Mouse (Mus musculus): ENCODE measurements around the gene Dbn1. TPM values are rescaled to one million over a fixed set of nuclear protein-coding genes. Genes with fewer than 3 reads are reported as not detected.

Dbn1 gene
- polyA plus RNA-seq (2012; rRNA removed): 366 and 391 TPM in 2 replicates

DNA sequence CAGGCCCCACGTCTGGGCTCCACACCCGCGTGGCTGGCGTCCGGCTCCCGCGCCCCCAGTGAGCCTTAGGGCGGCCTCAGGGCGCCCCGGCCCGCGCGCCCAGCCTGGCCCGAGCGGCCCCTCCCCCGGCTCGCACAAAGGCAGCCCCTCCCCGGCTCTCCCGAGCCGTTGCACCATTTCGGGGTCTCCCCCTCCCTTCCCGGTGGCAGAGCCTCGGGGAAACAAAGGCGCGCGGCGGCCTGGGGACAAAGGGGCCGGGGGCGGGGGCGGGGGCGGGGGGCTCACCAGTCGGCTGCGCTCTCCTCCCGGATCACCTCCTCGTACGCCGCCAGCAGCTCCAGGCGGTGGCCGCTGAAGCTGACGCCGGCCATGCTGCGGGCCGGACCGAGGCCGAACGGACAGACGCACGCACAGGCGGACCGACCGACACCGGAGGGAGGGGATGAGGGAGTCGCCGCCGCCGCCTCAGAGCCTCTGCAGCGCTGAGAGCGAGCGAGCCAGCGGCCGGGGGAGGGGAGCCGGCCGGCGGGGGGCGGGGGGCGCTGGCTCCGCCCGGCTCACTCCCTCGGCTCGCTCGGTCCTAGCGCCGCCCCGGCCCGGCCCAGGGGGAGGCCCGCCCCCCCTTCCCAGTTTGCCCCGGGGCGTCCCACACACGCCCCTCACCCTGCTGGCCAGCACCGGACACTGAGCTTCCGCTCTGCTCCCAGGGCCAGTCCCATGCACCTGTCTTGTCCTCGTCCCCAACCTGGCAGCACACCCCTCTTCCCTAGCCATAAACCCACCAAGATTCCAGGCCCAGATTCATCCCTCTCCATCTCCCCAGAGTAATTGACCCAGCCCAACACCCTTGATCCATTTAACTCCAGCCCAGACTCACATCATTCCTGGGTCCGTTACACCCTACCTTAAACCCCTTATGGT is at the start of gene Dbn1:
Gene Dbn1 (minus strand): TSS at position 534 of the 921 bp plus-strand sequence.
- peak in 1 of 2 experiments; percentile 62 for DNase-seq (ENCODE audit: extremely low spot score in 1 of 2, low spot score in 1 of 2)

DNA sequence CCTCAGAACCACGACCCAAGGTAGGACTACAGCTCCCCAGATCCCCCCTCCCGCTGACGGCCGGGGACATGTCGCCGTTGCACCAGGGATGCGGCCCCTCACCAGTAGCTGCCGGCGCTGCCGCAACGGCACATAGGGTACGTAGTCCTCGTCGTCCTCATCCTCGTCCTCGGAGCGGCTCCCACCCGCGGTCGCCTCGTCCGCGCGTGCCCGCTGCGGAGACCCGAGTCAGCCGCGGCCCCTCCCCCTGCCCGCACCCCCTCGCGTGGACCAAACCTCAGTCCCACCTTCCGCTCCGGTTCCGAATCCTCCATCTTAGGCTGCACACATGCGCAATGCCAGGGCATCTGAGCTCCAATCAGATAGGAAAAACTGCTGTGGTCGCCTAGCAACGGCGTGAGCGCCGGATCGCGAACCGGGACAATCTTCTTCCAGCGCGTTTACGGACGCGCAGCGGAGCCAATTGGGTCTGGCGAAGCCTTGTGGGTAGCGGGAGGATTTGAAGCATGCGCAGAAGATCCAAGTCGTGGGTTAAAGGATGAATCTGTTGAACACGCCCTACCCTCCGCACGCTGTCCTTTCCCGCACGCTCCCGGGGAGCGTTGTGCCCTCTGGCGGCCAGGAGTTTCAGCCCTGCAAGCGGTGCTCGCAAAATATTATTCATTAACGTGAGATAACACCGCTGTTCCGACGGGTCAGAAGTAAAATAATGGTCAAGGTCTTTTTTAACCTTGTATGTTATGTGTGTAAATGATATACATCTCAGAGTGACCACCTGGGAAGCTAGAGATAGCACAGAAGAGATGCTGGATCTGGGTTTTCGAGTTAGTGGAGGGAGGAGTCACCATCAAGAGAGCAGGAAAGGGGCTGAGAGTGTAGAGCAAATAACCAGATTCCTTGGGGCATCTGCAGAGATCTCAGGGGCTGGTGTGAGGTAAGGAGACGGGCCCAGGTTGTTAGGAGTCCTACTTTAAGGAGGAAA is 48.6 kb upstream of the Dbn1 start, which contains the start of gene Ddx41:
Gene Ddx41 (minus strand): TSS at position 465 of the 982 bp plus-strand sequence.
- peak; percentile 100 for DNase-seq (ENCODE audit: extremely low spot score in 1 of 2, low spot score in 1 of 2)

DNA sequence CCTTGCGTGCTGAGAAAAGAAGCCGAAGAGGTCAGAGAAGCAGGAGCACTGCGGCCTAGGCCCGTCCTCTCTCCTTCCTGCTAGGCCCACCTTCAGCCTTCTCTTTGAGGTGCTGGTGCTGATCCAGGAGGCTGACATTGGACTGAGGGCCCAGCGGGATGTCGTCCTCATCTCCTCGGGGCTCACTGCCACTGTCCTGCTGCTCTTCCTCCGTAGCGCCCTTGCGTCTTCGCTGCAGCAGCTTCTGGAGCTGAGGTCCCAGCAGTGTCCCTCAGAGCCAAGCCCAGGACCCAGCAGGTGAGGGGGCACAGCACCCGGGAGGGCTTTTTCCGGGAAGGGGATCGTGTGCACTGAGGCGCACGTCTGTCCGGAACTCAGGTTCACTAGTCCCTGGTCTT is 47.9 kb upstream of the Dbn1 start:
- no peak for DNase-seq (ENCODE audit: extremely low spot score in 1 of 2, low spot score in 1 of 2)

DNA sequence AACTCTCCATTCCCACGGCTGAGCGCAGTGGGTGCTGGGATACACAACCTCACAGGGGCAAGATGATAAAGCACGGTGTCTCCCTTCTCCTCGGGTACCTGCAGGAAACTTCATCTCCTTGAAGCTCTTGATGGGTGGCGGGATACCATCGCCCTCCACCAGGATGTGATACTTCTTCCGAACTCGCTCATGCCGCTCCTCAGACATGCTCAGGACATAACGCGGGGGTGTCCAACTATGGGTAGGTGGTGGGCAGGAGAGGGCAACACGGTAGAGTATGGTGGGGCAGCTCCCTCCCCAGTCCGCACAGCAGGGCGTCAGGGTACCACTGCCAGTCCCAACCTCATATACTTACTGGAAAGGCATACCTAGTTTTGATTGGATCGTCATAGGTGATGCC is 47.3 kb upstream of the Dbn1 start:
- DNase-seq (ENCODE audit: extremely low spot score in 1 of 2, low spot score in 1 of 2): no peak

DNA sequence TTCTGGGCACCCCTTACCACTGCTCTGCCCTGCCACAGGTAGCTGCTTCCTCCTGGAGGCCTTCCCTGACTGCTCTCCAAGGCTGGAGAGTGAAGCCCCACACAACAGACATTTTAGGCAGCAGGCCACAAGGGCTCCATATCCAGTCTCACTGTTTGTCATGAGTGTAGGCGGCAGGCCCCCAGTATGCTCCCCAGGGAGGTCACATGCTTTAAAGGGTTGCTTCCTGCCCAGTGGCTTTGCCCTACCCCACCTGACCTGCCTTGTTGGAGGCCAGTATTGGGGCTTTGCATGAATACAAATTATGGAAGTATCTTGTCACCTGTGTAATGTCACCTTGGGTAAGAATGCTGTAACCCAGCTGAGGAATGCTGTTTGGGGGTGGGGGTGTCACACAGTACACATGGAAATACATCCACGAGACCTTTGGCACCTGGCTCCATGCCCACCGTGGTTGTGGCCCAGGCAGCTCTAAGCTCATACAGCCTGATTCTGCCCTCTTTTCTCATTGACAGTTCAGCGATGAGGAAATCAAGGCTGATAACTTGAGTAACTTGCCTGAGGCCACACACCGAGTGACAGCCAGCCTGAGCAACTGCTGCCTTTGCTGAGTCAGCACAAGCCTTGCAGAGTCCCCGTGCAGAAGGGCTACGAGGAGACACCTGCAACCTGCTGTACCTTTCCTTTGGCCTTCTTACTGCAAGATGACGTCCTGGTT is 41.4 kb upstream of the Dbn1 start, which contains the start of gene Dok3:
Gene Dok3 (minus strand): TSS at position 99 of the 718 bp plus-strand sequence.
- no peak for DNase-seq (ENCODE audit: extremely low spot score in 1 of 2, low spot score in 1 of 2)

DNA sequence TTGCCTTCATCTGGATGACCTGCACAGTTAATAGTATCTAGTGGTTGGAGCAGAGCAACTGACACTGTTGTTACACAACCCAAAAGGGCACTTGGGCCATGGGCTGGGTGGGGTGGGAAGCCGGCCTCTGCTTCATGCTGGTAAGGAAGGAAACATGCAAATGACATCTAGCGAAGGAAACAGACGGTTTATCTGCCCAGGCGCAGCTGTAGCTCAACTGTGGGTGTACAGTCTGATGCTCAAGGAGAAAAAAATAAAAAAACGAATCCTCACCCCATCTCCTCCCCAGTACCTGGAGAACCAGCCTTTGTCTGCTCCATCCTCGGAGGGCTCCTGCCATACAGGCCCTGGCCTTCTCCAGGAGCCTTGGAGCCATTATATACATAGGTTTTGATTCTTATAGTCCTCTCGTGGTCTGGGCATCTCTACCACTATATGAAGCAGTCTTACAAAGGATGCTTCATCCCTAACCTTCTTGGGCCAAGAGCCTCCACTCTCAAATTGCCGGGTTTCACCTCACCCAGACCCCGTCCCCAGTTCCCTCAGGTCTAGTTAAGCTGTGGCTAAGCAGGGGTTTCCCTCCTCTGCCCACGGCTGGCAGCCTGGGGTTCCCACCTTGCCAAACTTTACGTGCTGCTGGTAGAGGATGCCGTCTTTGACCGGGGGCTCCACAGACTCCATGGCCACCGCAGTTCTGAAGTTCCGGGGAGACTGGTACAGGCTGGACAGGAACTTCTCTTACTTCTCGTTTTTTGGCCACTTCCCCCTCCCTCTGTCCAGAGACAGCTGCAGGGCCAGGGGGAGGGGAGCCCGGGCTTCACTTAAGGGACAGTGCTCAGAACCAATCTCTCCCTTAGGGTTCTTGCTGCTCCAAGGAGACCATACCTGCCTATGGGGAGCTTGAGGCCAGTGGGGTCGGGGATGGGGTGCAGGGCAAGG is 40.2 kb upstream of the Dbn1 start:
- DNase-seq (ENCODE audit: extremely low spot score in 1 of 2, low spot score in 1 of 2): no peak

DNA sequence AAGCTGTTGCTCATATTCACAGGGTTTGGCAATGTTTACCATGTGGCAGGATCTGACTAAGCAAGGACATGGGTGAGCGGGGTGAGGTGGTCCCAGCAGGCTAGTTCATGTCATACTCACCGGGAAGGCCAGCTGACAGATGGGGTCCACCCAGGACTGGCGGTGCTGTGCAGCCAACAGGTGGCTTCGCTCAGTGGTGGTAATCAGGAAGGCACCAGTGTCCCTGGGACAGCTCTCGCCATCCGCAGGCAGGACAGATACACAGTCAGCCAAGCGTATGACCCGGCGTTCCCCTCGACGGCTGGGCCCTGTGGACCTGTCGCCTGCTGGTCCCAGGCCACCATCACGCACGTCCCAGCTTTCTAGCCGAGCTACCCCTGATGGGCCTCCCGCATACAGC is 39.3 kb upstream of the Dbn1 start:
- DNase-seq (ENCODE audit: extremely low spot score in 1 of 2, low spot score in 1 of 2): no peak

DNA sequence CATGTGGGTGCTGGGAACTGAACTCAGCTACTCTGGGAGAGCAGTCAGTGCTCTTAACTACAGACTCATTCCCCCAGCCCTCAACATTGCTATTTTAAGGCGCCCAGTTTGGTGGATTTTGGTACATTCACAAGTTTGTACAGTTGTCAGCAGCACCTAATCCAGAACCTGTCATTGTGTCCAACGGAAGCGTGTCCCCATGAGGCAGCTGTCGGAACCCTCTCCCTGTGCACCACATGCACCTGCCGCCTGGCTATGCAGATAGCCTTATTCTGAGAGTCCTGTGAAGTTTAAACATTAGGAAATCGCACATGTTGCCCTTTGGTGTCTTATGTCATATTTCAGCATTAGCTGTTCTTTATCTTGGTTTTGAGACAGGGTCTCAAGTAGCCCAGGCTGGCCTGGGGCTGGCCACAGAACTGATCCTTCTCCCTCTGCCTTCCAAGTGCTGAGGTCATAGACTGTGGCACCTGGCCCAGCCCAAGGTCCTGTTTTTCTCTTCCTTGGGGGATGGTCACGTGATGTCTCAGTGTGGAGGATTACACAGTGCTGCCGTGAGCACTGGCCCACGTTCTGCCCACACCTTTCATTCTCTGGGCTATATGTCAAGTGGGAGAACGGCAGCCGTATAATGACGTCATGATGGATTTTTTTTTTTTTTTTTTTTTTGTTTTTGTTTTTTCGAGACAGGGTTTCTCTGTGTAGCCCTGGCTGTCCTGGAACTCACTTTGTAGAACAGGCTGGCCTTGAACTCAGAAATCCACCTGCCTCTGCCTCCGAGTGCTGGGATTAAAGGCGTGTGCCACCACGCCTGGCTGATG is 38.0 kb upstream of the Dbn1 start:
- DNase-seq (ENCODE audit: extremely low spot score in 1 of 2, low spot score in 1 of 2): no peak

DNA sequence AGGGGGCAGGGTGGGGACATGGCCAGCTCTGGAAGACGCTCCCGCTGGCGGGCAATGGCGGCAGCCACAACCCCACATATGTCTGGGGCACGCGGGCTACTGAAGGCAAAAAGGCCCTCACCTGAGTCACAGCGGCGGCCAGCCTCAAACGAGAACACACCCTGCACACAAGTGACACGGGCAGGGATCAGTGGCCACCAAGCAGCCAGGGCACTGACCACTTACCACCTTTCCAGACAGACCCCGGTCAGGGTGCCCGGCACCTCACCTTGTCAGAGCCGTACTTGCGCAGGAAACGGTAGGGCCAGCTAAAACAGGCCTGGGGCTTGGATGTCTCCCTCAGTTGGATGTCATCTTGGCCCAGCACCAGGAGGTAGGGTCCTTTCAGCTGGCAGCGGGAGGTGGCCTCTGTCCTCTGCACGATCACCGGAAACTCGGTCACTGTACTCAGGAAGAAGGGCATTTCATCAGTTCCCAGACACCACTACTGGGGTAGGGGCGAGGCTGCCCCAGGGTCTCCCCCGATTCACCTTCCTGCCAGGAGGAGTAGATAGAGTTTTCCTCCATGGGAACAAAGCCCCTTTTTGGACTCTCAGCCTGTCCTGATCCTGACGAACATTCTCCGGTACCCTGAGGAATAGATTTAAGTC is 36.2 kb upstream of the Dbn1 start:
- no peak for DNase-seq (ENCODE audit: extremely low spot score in 1 of 2, low spot score in 1 of 2)

DNA sequence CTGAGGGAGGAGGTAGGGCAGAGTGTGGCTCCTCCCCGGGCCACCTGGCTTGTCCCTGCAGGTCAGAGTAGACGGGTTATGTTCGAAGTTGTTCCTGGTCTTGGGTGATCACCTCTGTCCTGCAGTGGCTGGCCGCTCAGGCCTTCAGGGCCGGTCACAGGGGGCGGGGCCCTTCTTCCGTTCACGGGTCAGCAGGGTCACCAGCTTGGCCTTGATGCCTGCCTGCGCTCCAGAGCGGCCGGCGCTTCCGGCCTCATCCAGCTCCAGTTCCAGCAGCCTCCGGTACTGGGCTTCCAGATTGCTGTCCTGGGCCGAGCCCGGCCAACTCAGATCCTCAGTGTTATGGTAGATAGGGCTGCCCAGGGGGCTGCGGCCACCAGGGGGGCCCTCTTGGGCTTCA is 35.4 kb upstream of the Dbn1 start:
- DNase-seq (ENCODE audit: extremely low spot score in 1 of 2, low spot score in 1 of 2): no peak

DNA sequence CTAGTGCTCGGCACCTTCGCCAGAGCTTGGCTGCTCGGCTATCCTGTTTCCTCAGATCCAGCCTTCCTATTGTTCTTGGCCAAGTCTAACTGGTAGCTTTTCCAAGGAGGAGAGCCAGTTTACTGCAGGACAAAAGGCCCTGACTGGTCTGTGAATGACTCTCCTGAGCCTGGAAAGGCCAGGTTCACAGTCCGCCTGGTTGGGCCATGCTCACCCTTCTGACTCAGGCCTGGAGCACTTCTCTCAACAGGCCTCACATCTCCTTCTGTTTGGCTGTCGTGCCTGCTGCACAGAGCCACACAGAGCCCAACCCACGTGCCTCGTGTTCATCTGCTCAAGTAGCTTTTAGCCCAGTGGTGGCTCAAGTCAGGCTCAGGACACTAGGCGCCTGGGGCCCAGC is 34.8 kb upstream of the Dbn1 start:
- DNase-seq (ENCODE audit: extremely low spot score in 1 of 2, low spot score in 1 of 2): no peak

DNA sequence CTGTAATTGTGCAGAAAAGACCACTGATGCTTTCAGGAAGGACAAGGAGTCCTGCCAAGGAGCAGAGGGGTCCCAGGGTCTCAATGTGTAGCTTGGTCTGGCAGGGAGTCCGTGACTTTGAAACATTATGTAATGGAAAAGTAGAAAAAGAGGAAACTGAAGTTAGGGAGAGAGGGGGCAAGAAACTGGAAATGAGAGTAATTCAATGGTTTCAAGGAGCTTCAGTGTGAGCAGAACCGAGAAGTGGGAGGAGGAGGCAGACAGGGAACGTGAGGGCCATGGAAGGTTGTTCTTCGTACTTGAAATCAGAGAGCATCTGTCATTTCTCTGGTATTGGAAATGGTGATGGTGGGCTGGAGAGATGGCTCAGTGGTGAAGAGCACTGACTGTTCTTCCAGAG is 31.7 kb upstream of the Dbn1 start:
- DNase-seq (ENCODE audit: extremely low spot score in 1 of 2, low spot score in 1 of 2): no peak

DNA sequence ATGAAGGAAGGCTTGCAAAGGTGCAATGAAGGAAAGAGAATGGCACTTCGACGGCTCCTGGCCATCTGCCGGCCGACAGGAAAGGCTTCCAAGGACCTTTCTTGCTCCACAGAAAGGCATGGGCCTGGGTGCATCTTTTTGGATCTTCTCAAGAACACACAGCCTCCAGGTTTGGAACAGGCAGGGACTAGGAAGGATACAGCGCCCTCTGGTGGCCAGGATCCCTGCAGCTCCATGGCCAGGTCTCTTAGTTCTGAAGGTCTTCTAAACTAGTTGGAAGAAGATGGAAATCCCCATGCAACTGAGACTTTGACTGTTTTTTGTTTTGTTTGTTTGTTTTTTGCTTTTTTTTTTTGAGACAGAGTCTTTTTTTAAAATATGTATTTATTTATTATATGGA is 29.0 kb upstream of the Dbn1 start:
- peak; percentile 75 to 96 for DNase-seq (ENCODE audit: extremely low spot score in 1 of 2, low spot score in 1 of 2)

DNA sequence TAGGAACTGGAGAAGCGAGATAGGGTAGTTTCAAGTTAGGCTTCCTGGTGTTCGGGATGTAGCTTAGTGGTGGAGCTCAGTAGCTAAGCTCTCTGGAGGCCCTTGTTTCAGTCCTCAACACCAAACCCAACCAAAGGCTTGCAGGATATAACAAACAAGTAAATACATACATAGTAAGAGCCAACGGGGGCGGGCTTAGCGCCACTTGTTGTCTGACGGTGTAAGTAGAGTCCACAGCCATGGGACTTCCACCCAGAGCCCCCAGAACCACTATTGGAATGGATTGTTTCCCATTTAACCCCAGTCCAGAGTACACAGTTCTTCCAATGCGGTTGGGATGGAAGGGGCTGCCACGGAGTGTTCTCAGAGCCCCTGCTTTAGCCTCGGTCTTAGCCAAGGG is 25.9 kb upstream of the Dbn1 start:
- no peak for DNase-seq (ENCODE audit: extremely low spot score in 1 of 2, low spot score in 1 of 2)

DNA sequence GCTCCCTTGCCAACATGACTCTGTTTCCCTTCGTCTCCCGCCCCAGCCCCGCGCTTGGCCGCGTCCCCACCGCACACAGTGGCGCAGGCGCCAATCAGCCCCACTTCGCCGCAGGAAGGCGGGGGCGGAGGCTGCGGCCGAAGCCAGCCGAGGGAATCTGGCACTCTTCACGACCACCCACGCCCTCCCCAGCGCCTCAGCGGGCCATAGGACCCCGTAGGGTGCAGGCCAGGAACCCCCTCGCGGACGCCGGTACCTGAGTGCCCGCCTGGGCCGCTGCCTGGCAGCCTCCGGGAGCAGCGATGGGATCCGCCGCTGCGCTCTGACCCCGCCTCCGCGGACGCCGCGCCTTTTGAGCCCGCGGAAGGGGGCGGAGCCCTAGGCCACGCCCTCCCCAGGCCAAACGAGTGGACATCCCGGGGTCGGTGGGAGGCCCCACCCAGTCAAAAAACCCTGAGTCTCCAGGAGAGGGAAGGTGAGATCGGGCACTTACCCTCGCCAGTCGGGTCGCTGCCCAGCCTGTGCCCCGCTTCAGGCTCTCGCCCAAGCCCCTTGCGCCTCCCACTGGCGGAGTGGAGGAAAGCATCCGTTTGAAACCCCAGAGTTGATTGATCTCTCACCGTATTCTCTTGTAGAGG is 25.3 kb upstream of the Dbn1 start, which contains the start of gene Pdlim7:
Gene Pdlim7 (minus strand): TSS at position 566 of the 638 bp plus-strand sequence.
- DNase-seq (ENCODE audit: extremely low spot score in 1 of 2, low spot score in 1 of 2): peak in 1 of 2 experiments; percentile 86

DNA sequence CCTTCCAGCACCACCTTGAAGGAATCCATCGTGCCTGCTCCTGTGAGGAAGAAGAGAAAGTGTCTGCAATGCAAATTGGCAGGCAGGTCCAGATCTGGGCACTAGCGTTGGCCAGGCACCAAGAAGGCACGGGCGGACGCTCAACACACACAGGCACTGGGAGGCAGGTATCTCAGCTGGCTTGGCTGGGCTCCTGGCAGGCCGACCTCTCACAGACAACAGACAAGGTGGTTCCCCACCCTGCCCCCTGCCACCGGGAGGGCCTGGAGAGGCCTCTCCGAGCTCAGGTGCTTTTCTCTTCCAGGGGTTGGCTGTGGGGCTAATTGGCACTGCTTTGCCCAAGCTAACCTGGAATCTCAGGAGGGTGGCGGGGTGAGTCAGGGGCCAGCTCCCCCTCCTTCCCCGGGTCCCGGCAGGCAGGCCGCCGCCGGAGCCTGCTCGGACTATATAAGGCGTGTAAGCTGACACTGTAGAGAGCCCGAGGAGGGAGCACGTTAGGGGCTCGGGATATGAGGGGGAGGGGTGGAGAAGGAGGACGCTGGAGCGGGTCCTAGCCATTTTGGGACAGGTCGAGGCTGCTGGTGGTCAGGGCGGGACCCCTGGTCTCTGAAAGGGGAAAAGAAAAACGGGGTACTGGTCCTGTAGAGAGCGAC is 24.6 kb upstream of the Dbn1 start:
- DNase-seq (ENCODE audit: extremely low spot score in 1 of 2, low spot score in 1 of 2): no peak

DNA sequence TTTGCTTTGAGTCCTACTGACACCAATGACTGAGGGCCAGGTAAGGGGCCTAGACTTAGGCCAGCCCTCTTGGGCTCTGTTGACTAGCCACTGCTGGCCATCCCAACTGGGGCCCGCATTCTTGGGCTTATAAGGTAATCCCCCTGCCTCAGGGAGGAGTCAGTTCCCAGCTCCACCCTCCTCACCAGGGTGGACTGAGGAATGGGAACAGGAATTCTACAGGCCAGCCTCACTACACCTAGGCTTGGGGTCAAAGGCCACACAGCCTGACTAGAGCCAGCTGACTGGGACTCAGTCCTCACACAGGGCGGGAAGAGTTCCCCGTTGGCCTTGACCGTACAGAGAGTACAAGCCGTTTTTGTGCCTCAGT is 23.6 kb upstream of the Dbn1 start:
- no peak for DNase-seq (ENCODE audit: extremely low spot score in 1 of 2, low spot score in 1 of 2)

All from frontal cortex, adult 2 months (tissue).